Mouse (Mus musculus) E14TG2a.4 (cell line): Measurements from ENCODE around the gene Arhgef3.

Source experiments
- H3K27me3 ChIP-seq: 2 replicates; pipeline ENCODE4 v1.6.1; 2014; ENCODE audit warnings: low read length, control low read depth; ENCODE audit not compliant: insufficient read depth
- H3K36me3 ChIP-seq: 2 replicates; pipeline ENCODE4 v1.6.1; 2014; ENCODE audit warnings: low read length, control low read depth; ENCODE audit not compliant: insufficient read depth
- H3K4me1 ChIP-seq: replicated peaks from 2 replicates; pipeline ENCODE4 v1.6.1; 2014; ENCODE audit warnings: low read depth, low read length, control low read depth
- H3K4me3 ChIP-seq: replicated peaks from 2 replicates; pipeline ENCODE4 v1.5.1; 2014; ENCODE audit warnings: mild to moderate bottlenecking, low read length
- H3K9me3 ChIP-seq: 2 replicates; pipeline ENCODE4 v1.6.1; 2014; ENCODE audit warnings: low read length, control low read depth
- CTCF ChIP-seq: conservative IDR thresholded peaks from 2 replicates; pipeline ENCODE4 v1.5.1; 2014; ENCODE audit warnings: low read length
- NANOG ChIP-seq: IDR thresholded peaks from 2 replicates; pipeline ENCODE4 v1.6.1; 2014; ENCODE audit warnings: borderline replicate concordance, low read length, mixed read lengths
- POU5F1 ChIP-seq: IDR thresholded peaks from 2 replicates; pipeline ENCODE4 v1.6.1; 2014; ENCODE audit warnings: low read length, borderline replicate concordance

Gene Arhgef3

DNA sequence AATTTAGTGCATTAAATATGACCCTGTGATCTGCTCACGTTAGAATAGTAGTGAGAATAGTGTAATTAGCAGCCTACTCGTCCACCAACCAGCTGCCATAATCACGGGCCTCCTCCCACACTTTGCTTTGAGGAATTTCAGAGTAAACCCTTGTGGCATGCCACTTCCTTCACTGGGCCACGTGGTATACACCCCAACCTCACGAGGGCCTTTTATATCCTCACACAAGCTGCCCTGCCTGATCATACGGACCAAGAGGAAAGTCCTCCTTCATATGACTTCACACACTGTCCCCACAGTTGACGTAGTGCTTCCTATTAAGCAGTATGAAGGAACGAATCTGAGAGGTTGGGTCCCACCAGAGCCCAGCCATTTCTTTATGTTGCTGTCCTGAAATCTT, 202.4 kb downstream of the Arhgef3 start:
- peaks cover 10% of the 10 kb centered on the region for H3K4me1 ChIP-seq
- no peaks in the 10 kb centered on the region for H3K9me3 ChIP-seq
- no peak overlapping the region for H3K4me3 ChIP-seq
- H3K27me3 ChIP-seq, result no peaks in the 10 kb centered on the region; the same call in 1 of the 2 replicates
- no peaks in the 10 kb centered on the region for H3K36me3 ChIP-seq
- TF ChIP-seq POU5F1, result no peak
- TF ChIP-seq NANOG, result no peak
- TF ChIP-seq CTCF, result no peak

DNA sequence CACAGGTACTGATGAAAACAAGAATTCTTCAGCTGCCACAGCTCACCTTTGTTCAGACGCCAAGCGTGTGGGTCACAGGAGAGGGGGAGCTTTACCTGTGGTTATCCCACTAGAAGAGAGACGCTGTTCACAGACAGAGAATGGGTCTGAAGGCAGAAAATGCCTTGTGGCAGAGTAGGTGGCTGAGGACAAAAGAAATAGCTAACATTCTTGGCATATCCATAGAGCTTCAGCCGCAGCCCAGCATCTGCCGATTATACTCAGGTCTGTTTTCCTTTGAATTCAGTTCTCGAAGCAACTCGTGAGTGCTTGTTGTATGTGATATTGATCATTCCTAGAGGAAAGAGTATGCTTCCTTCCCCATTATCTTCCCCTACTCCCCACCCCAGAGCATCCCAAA, 204.7 kb downstream of the Arhgef3 start:
- Histone ChIP-seq H3K4me1 (peaks cover 10% of the 10 kb centered on the region), H3K36me3 (no peaks in the 10 kb centered on the region), H3K4me3 (no peak overlapping the region), H3K27me3 (no peaks in the 10 kb centered on the region; the same call in 1 of the 2 replicates), H3K9me3 (no peaks in the 10 kb centered on the region)
- TF ChIP-seq CTCF, result no peak
- TF ChIP-seq NANOG, result no peak
- TF ChIP-seq POU5F1, result no peak

DNA sequence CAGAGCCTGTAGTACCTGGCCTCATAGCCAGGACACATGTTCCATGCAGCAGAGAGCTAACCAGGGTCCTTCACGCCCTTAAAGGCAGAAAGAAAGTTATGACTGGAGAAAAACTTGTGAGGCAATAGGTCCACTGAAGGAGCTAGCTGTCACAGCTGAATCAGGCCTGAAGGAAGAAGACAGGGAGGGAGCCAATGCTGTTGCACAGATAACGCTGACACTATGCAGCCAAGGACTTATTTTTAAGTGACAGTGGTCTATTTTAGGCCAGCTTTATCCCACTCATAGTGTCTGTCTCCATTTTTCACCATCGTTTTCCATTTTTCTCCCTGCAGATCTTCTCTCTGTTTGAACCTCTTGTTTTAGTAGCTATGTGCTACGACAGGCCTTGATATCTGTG, 207.3 kb downstream of the Arhgef3 start:
- Histone ChIP-seq H3K4me3 (no peak overlapping the region), H3K4me1 (no peaks in the 10 kb centered on the region), H3K27me3 (no peaks in the 10 kb centered on the region; the same call in 1 of the 2 replicates), H3K9me3 (no peaks in the 10 kb centered on the region), H3K36me3 (no peaks in the 10 kb centered on the region)
- no peak for TF ChIP-seq NANOG
- TF ChIP-seq POU5F1, result no peak
- TF ChIP-seq CTCF, result no peak

DNA sequence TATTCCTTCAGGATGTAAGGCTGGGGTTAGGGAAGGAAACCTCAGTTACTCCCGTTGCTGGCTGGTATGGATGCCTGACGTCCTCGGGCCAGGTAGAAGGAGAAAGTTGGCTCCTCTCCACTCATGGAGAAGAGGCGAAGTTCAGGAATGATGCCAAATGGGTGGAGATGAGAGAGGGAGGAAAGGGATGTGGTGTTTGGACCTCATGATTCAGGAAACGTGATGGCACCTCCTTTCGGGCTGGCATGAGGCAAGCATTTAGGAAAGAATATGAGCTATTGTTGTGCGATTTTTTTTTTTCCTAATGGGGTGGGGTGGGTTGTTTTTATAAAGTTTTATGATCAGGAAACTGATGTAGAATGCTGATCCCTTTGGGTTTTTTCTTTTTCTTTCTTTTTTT, 210.0 kb downstream of the Arhgef3 start:
- TF ChIP-seq NANOG (no peak), POU5F1 (no peak), CTCF (no peak)
- Histone ChIP-seq H3K36me3 (no peaks in the 10 kb centered on the region), H3K4me1 (no peaks in the 10 kb centered on the region), H3K9me3 (no peaks in the 10 kb centered on the region), H3K4me3 (no peak overlapping the region), H3K27me3 (no peaks in the 10 kb centered on the region; the same call in 1 of the 2 replicates)

DNA sequence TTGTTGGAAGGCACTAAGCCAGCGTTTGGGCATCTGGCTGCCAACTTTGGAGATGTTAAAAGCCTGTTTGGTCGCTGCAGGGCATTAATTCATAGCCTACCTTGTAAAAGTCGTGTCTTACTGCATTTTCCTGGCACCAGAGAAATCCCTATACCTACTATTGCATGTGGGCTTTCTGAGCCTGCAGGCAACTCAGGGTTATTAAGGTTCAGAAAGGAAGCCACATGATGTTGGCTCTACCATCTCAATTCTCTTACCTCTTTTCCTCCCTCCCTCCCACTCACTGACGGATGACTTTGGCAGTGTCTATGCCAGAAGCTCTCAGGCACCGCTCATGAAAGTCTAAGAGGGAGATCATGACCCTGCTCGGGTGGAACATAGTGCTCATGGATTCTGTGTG, 210.8 kb downstream of the Arhgef3 start:
- Histone ChIP-seq H3K4me1 (no peaks in the 10 kb centered on the region), H3K4me3 (no peak overlapping the region), H3K27me3 (no peaks in the 10 kb centered on the region; the same call in 1 of the 2 replicates), H3K9me3 (no peaks in the 10 kb centered on the region), H3K36me3 (no peaks in the 10 kb centered on the region)
- TF ChIP-seq POU5F1 (no peak), NANOG (no peak), CTCF (no peak)

DNA sequence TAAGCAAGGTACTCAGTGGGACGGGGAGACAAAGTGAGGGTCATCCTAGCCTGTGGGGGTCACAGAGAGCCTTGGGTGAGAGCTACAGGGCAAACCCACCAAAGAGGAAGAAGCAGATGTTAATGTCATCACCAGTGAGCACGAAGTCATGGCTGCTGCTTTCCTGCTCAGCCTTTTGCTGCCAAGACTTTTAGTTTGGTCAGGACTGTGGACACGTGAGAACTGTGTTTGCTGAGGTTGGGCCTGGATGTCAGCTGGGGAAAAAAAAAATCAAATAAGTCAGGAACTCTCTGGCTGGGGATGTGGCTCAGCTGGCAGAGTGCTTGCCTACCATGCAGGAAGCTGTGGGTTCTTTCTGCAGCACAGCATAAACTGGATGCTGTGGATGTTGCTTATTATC, 213.2 kb downstream of the Arhgef3 start:
- Histone ChIP-seq H3K4me3 (no peak overlapping the region), H3K4me1 (peaks cover 15% of the 10 kb centered on the region), H3K27me3 (no peaks in the 10 kb centered on the region), H3K9me3 (no peaks in the 10 kb centered on the region), H3K36me3 (no peaks in the 10 kb centered on the region)
- no peak for TF ChIP-seq NANOG
- TF ChIP-seq POU5F1, result no peak
- TF ChIP-seq CTCF, result no peak

DNA sequence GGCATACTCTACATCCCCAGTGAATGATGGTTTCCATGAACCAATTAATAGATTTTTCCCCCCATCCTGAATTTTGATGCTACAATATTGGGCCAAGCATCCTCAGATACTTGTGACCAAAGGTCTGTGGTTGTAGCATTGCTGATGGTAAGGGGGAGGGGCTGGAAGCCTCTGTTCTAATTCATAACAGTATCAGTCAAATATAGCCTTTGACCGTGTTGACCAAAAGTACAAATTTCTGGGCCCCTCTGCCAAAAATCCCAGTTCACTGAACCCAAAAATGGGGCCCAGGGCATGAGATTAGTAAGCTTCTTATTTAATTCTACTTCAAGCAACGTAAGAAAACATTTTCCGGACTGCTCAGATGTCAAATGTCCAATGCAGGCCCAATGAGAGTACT, 214.3 kb downstream of the Arhgef3 start:
- H3K36me3 ChIP-seq, result no peaks in the 10 kb centered on the region
- H3K9me3 ChIP-seq, result no peaks in the 10 kb centered on the region
- H3K27me3 ChIP-seq, result peaks cover 3% of the 10 kb centered on the region; the same call in 1 of the 2 replicates
- no peak overlapping the region for H3K4me3 ChIP-seq
- peaks cover 15% of the 10 kb centered on the region for H3K4me1 ChIP-seq
- TF ChIP-seq POU5F1 (no peak), NANOG (no peak), CTCF (no peak)

DNA sequence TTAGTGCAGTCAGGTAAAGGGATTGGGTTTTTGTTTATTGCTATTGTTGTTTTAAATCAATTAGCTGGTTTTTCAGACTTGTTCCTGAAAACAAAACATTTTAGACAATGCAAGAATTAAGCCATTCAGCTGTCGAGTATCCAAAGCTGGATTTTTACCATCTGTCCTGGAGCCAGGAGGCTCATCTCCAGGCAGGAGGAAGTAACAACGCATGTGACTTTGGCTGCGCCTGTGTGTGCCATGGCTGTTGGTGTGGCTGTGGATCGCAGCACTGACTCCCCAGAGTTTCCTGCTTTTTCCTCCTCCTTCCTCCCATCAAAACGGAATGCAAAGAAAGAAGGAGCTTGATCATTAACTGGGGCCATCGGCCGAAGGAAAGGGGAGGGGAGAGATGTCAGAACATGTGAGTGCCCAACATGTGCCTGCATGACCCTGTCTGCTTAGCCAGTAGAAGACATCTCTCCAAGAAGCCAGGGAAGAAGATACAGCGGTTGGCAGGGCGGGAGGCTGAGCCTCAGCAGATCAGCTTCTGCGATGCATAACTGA, 216.9 kb downstream of the Arhgef3 start:
- peaks cover 13% of the 10 kb centered on the region for H3K27me3 ChIP-seq
- H3K9me3 ChIP-seq, result no peaks in the 10 kb centered on the region
- no peaks in the 10 kb centered on the region for H3K36me3 ChIP-seq
- H3K4me3 ChIP-seq, result peak overlapping the region; percentile 52; the same call in 1 of the 2 replicates
- peaks cover 30% of the 10 kb centered on the region for H3K4me1 ChIP-seq
- TF ChIP-seq POU5F1, result no peak
- no peak for TF ChIP-seq NANOG
- TF ChIP-seq CTCF, result no peak

DNA sequence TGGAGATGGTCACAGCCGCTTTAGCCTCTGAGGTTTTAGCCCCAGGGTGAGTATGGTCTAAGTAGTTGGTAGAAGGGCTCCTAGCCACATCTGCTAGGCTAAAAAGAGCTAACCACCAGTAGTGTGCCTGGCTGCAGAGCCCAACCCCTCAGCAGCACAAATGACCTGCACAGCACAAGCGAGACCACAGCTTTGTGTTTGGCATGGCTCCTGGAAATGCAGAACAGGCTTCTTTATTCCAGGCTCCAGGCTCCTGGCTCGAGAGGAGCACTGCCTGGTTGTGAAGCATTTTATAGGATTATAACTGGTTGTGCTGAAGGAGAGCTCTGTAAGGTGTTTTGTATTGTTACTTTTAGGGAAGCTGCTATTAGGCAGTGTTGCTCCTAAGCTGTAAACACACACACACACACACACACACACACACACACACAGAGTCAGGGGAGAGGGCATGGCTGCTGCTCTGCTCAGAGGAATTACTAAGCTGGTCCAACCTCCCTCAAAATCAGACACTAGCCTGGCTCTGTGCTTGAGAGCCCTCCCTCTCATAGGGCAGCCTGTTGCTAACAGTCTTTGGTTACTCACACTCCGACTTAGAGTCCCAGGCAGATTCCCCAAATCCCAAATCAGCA, 217.8 kb downstream of the Arhgef3 start:
- Histone ChIP-seq H3K9me3 (no peaks in the 10 kb centered on the region), H3K4me1 (peaks cover 38% of the 10 kb centered on the region), H3K36me3 (no peaks in the 10 kb centered on the region), H3K4me3 (no peak overlapping the region), H3K27me3 (peaks cover 21% of the 10 kb centered on the region)
- TF ChIP-seq NANOG (no peak), POU5F1 (no peak), CTCF (no peak)
